Mouse (Mus musculus) embryo, embryonic 11.5 days (tissue): ENCODE results near the gene Trex1.

Experiments
- DNase-seq: peaks from one replicate; pipeline ENCODE4 v3.0.0-alpha.2; 2012; ENCODE audit warnings: low read depth, low spot score

The Trex1 gene

GRCm38 (mm10) chr9:109059136-109059903, at the start of gene Trex1:
Gene Trex1 (minus strand): TSS chr9:109059734.
- no peak for DNase-seq

- no peak for DNase-seq
These were observed 47.8 kb upstream of the Trex1 start for GRCm38 (mm10) chr9:109107341-109107740.

GRCm38 (mm10) chr9:109105648-109106047, 46.1 kb upstream of the Trex1 start:
- DNase-seq, result no peak

GRCm38 (mm10) chr9:109105011-109105410, 45.5 kb upstream of the Trex1 start:
- DNase-seq, result no peak

DNA sequence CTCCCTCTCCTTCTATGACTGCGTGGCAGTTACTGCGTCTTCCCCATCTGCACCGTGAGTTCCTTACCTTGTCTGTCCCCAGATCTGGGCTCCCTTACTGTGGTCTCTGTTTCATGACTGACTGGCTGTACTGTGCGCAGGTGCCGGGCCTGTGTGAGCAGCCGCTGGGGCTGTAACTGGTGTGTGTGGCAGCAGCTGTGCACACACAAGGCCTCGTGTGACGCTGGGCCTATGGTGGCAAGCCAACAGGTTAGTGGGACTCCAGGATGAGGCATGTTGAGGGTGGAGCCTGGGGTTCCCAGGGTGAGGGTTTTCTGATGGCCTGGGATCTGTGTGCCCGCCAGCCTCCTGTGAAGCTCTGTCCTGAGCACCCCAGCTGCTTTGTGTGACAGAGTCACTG, 44.5 kb upstream of the Trex1 start:
- no peak for DNase-seq

GRCm38 (mm10) chr9:109103250-109103649, 43.7 kb upstream of the Trex1 start:
- no peak for DNase-seq

- no peak for DNase-seq
These were observed 43.0 kb upstream of the Trex1 start for GRCm38 (mm10) chr9:109102541-109102940.

DNA sequence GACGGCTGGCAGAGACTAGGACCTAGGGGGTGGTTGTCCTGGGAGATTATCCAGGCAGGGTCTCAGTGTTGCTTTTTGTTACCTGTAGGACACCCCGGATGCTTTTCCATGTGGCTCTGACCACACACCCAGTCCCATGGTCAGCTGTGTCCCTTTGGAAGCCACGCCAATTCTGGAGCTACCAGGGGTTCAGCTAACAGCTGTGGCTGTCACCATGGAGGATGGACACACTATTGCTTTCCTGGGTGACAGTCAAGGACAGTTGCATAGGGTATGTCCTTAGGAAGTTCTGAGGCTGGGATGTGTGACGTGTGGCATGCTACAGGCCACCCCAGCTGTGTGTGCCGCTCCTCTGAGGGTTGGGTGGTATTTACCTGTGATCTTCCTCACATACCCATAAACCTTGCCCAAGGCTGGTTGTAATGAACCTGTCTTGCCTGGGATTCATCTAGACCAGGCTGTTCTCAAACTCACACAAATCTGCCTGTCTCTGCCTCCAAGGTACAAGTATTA, 42.5 kb upstream of the Trex1 start:
- no peak for DNase-seq

GRCm38 (mm10) chr9:109100307-109100928, 40.9 kb upstream of the Trex1 start:
- no peak for DNase-seq

GRCm38 (mm10) chr9:109098969-109099368, 39.4 kb upstream of the Trex1 start:
- no peak for DNase-seq

DNA sequence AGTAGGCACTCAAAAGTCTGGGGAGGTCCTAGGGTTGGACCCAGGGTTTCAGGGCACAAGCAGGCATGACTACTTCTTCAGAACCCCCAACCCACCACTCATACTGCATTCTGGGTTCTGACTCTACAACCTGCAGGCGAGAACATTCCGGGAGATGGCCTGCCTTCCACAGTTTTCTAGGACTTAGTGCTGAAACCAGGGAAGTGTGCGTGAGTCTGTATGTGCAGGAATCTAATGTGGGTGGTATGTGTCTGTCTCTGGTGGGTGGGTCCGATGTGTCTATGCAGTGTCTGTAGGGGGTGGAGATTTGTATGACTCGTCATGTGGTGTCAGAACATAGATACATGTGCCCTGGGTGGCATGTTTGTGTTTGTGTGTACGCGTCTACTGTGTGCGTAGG, 38.8 kb upstream of the Trex1 start:
- DNase-seq, result no peak

DNA sequence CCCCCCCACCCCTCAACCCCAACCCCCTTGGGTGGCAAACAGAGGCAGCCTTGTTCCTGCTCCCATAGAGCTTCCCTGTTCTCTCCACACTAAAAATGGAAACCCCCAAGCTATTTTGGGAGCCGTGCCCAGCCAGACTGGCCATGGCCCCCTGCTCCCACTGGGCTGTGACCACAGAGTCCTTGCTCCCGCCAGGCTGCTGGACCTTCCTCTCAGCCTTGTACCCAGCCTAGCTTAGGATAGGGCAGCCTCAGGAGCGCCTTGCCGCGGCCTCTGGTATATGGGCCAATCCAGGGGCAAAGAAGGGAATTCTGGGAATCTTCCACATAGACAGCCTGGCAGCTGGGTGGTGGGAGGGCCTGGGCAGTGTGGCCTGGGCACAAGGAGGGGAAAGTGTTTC, 38.3 kb upstream of the Trex1 start:
- no peak for DNase-seq

DNA sequence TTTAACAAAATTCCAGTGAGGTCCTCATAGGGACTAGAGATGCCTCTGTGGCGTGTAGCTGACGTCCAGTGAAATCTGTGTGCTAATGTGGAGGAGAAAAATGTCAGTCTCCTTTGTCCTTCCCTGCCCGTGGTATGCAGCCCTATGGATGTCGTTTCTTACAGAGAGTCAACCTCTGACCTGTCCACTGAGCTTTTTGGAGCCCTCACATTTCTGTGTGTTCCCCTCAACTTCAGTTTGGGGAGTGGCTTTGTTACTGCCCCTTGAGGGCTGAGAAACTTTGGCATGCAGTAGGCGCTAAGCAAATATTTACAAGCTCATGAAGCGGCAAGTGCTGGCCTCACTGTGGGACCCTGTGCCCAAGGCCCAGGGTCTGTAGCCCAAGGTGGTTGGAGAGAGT, 37.8 kb upstream of the Trex1 start:
- no peak for DNase-seq

GRCm38 (mm10) chr9:109096856-109097255, 37.3 kb upstream of the Trex1 start:
- no peak for DNase-seq

GRCm38 (mm10) chr9:109096251-109096661, 36.7 kb upstream of the Trex1 start:
- DNase-seq, result no peak

DNA sequence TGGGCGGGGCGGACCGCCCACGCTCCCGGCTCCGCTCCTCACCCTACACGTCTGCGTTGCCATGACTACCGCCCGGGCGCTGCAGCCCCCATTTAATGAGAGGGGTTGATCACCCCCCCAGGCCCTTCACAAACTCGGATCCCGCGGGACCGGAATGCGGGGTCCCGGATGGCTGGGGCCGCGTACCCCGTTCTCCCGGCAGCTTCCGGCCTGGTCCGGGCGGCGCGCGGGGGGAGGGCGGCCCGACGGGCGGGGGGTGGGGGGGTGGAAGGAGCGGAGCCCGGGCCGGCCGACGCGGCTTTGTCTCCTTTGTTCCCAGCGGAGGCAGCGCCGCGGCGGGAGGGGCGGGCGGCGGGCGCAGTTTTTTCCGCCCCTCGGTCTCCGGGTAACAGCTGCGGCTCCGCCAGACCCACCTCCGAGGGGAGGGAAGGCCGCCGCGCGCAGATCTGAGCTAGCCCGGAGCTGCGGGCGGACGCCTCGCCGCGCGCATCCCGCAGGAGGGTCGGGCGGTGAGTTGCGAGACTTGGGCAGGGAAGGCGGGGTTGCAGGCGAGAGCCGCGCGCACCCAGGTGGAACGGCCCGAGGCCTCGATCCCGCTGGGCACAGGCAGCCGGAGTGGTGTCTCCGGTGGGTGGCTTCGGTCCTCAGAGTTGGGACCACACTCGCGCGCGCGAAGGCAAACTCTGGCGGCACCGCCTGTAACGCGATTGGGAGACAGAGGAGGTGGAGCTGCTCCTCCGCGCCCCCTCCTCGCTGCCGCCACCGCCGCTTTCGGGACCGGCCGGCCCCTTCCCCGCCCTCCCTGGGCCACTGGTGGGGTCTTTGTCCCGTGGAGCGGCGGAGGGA, 35.8 kb upstream of the Trex1 start, which contains the start of gene Plxnb1:
Gene Plxnb1, plus strand, starts transcription at position 253 of the 846 bp plus-strand sequence.
- peak; percentile 67 for DNase-seq

GRCm38 (mm10) chr9:109094553-109095136, 35.1 kb upstream of the Trex1 start:
- DNase-seq, result no peak

DNA sequence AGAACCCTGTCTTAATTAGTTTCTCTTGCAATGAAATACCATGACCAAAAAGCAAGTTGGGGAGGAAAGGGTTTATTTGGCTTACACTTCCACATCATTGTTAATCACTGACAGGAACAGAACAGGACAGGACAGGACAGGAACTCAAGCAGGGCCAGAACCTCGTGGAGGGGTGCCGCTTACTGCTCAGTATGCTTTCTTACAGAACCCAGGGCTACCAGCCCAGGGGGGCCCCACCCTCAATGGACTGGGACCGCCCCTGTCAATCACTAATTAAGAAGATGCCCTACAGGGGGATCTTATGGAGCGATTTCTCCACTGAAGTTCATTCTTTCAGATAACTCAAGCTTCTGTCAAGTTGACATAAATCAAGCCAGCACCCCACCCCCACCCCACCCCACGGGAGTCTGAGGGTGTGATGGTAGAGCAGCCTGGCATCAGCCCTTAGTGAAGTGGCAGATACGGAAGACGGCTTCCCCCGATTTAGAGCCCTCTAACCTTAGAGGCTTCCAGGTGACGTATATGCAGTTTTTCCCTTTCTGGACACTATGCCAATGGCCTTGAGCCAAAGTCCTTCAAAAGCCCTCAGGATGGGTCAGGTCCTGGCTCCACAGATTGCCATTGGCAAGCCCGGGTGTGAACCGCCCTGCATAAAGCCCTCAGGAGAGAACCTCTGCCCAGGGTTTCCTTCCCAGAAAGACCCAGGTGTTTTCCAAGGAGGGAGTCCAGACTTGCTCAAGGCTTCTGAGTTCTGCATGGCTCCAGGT, 34.4 kb upstream of the Trex1 start:
- no peak for DNase-seq

DNA sequence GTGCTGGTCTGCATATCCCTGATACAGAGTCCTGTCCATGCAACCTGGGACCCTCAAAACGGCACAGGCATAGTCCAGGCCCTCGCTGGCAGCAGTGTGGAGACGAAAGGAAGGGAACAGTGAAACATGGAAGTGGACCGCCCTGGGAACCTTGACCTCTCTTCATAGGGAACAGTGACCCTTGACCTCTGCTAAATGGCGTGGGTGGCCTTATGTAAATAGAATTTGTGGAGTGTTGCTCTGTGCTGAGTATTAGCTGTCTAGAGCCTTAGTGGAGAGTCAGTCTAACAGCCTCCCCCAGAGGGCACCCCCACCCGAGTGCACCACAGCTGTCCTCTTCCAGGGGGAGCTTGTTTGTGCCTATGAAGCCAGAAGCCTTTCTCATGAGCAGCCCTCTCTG, 33.3 kb upstream of the Trex1 start:
- DNase-seq, result no peak

- DNase-seq, result no peak
These were observed 32.3 kb upstream of the Trex1 start for GRCm38 (mm10) chr9:109091802-109092201.

GRCm38 (mm10) chr9:109090446-109090845, 30.9 kb upstream of the Trex1 start:
- DNase-seq, result no peak
